Mouse (Mus musculus): ENCODE data around the gene Zkscan16. TPM values are rescaled to one million over a fixed set of nuclear protein-coding genes. Genes with fewer than 3 reads are reported as not detected.

Gene Zkscan16
- polyA plus RNA-seq, 1 experiment from 2014 or later, result 0.34 TPM

- Histone ChIP-seq H3K4me1 (peaks cover 10% of the 10 kb centered on the region), H3K9ac (no peak overlapping the region), H3K27ac (no peak overlapping the region), H3K36me3 (ENCODE audit: poor library complexity, severe bottlenecking) (no peaks in the 10 kb centered on the region), H3K4me2 (no peak overlapping the region), H3K27me3 (no peaks in the 10 kb centered on the region), H3K9me3 (replicated peaks) (no peaks in the 10 kb centered on the region), H3K4me3 (no peak overlapping the region)
- ATAC-seq, result no peak
- 86% methylated on average over 8 of the region's 8 CpGs for WGBS
Measured at GRCm38 (mm10) chr4:58915081-58915826, 28.2 kb upstream of the Zkscan16 start.

DNA sequence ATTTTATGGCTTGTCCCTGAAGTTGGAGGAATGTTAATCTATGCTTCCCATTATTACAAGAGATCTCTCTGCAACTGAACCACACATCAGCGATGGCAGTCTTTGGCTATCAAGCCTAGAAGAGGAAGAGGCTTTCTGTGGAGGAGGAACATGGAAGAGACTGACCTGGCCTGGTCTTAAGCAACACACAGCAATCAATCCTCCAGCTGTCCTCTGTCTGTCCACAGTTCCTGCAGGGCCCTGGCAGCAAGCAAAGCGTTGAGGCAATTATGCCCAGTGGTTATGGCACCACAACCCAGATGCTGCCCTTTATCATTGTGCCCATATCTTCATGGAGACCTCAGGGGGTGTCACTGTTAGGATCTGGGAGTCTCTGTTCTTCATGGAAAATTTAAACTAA is 19.5 kb upstream of the Zkscan16 start:
- no peak overlapping the region for H3K4me3 ChIP-seq
- ATAC-seq, result no peak
- no peaks in the 10 kb centered on the region for H3K27me3 ChIP-seq
- H3K9ac ChIP-seq, result no peak overlapping the region
- H3K4me2 ChIP-seq, result no peak overlapping the region
- WGBS, result 83% methylated on average over 2 of the region's 2 CpGs
- H3K36me3 ChIP-seq (ENCODE audit: poor library complexity, severe bottlenecking), result no peaks in the 10 kb centered on the region
- H3K27ac ChIP-seq, result no peak overlapping the region
- H3K9me3 ChIP-seq (replicated peaks), result peaks cover 12% of the 10 kb centered on the region
- no peaks in the 10 kb centered on the region for H3K4me1 ChIP-seq

DNA sequence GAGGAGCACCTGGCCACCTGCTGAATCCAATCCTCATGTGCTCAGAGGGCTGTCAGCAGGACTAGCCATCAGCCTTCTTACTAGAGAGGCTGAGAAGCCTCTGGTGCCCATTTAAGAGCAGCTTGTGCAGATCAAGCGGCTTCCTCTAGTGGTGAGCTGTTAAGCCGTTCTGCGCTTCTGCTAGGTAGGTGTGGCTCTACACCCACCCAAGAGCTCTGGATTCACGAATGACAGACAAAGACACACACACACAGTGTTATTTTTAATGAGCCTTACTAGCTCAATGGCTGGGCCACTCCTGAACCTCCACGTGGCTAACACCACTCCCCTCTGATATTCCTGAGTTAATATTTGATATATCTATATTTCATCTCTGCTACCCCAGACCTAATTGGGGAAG is 17.8 kb upstream of the Zkscan16 start:
- H3K27me3 ChIP-seq, result no peaks in the 10 kb centered on the region
- no peaks in the 10 kb centered on the region for H3K4me1 ChIP-seq
- no peak overlapping the region for H3K4me3 ChIP-seq
- no peak for ATAC-seq
- H3K36me3 ChIP-seq (ENCODE audit: poor library complexity, severe bottlenecking), result no peaks in the 10 kb centered on the region
- WGBS, result 47% methylated on average over 5 of the region's 5 CpGs
- no peak overlapping the region for H3K27ac ChIP-seq
- peaks cover 12% of the 10 kb centered on the region for H3K9me3 ChIP-seq (replicated peaks)
- H3K9ac ChIP-seq, result no peak overlapping the region
- no peak overlapping the region for H3K4me2 ChIP-seq

DNA sequence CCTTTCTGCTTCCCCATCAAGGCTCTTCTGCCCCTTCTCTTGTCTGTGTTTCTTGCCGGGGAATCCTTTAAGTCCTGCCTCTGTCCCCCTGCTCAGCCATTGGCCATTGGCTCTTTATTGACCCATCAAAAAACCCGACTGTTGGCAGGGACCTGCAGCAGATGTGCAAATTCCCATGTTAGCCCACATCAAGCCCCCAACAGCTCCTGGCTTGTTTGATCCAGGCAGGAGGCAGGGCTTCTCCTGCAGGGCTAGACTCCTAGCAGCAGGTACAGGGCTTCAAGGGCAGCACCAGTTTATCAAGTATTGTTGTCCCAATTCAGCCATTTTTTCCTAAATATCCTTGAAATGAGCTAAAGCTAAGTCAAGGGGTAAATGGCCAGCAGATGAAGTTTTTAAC is 17.3 kb upstream of the Zkscan16 start:
- ATAC-seq, result no peak
- Histone ChIP-seq H3K9me3 (replicated peaks) (peaks cover 12% of the 10 kb centered on the region), H3K27me3 (no peaks in the 10 kb centered on the region), H3K27ac (no peak overlapping the region), H3K4me1 (no peaks in the 10 kb centered on the region), H3K36me3 (ENCODE audit: poor library complexity, severe bottlenecking) (no peaks in the 10 kb centered on the region), H3K4me2 (no peak overlapping the region), H3K9ac (no peak overlapping the region), H3K4me3 (no peak overlapping the region)
- 39% methylated on average over 2 of the region's 2 CpGs for WGBS

GRCm38 (mm10) chr4:58927661-58928060 is 15.8 kb upstream of the Zkscan16 start:
- Histone ChIP-seq H3K27me3 (no peaks in the 10 kb centered on the region), H3K9me3 (replicated peaks) (peaks cover 12% of the 10 kb centered on the region), H3K4me1 (no peaks in the 10 kb centered on the region), H3K9ac (no peak overlapping the region), H3K36me3 (ENCODE audit: poor library complexity, severe bottlenecking) (no peaks in the 10 kb centered on the region), H3K4me2 (no peak overlapping the region), H3K27ac (no peak overlapping the region), H3K4me3 (no peak overlapping the region)
- 70% methylated on average over 3 of the region's 3 CpGs for WGBS
- no peak for ATAC-seq

GRCm38 (mm10) chr4:58932541-58932940 is 10.9 kb upstream of the Zkscan16 start:
- Histone ChIP-seq H3K36me3 (ENCODE audit: poor library complexity, severe bottlenecking) (no peaks in the 10 kb centered on the region), H3K27ac (no peak overlapping the region), H3K4me1 (no peaks in the 10 kb centered on the region), H3K27me3 (no peaks in the 10 kb centered on the region), H3K4me2 (no peak overlapping the region), H3K9me3 (replicated peaks) (no peaks in the 10 kb centered on the region), H3K9ac (no peak overlapping the region), H3K4me3 (no peak overlapping the region)
- ATAC-seq, result no peak
- WGBS, result 94% methylated on average over 6 of the region's 6 CpGs

GRCm38 (mm10) chr4:58934308-58934707 is 9.1 kb upstream of the Zkscan16 start:
- Histone ChIP-seq H3K27me3 (no peaks in the 10 kb centered on the region), H3K9me3 (replicated peaks) (no peaks in the 10 kb centered on the region), H3K4me2 (no peak overlapping the region), H3K4me3 (no peak overlapping the region), H3K9ac (no peak overlapping the region), H3K4me1 (no peaks in the 10 kb centered on the region), H3K27ac (no peak overlapping the region), H3K36me3 (ENCODE audit: poor library complexity, severe bottlenecking) (no peaks in the 10 kb centered on the region)
- peak; percentile 43; the same call in 1 of the 2 replicates for ATAC-seq
- WGBS, result 85% methylated on average over 4 of the region's 4 CpGs

DNA sequence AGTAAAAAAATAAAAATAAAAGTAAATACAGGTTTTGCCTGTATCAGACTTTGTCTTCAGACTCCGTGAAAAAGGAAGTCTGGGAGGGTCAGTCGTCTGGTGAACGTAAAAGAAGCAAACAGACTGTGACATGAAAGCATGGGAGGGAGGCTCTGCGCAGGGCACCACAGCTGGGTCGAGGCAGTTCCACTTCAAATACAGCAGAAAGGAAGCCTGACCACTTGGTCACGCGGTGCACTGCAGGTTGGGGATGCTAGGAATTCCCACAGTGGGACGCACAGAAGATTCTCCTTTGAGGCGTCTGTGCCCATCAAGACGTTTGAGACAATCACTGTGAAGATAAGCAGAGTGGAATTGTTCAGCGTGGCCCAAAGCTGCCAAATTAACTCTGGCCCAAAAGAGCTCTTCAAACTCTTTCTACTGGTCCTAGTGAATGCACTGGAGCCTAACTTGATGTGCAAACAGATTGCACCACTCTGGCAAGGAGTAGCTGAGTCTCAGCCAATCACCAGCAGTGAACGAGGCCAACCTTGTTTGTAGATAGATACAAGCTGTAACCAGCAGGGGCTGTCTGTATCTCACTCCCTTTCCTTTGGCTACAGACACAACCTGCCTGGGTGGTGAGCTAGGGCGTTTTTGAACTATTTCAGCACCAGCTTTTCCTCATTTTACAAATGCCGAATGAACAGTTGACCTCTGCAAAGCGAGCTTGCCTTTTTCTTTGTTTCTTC is 8.5 kb upstream of the Zkscan16 start:
- no peaks in the 10 kb centered on the region for H3K36me3 ChIP-seq (ENCODE audit: poor library complexity, severe bottlenecking)
- no peak overlapping the region for H3K4me2 ChIP-seq
- ATAC-seq, result peak; percentile 95
- WGBS, result 47% methylated on average over 15 of the region's 15 CpGs
- H3K4me3 ChIP-seq, result no peak overlapping the region
- no peaks in the 10 kb centered on the region for H3K27me3 ChIP-seq
- H3K9me3 ChIP-seq (replicated peaks), result no peaks in the 10 kb centered on the region
- no peak overlapping the region for H3K9ac ChIP-seq
- H3K4me1 ChIP-seq, result no peaks in the 10 kb centered on the region
- no peak overlapping the region for H3K27ac ChIP-seq

GRCm38 (mm10) chr4:58935846-58936245 is 7.6 kb upstream of the Zkscan16 start:
- H3K4me3 ChIP-seq, result no peak overlapping the region
- no peaks in the 10 kb centered on the region for H3K9me3 ChIP-seq (replicated peaks)
- no peaks in the 10 kb centered on the region for H3K4me1 ChIP-seq
- no peaks in the 10 kb centered on the region for H3K27me3 ChIP-seq
- 51% methylated on average over 3 of the region's 3 CpGs for WGBS
- no peak for ATAC-seq
- no peaks in the 10 kb centered on the region for H3K36me3 ChIP-seq (ENCODE audit: poor library complexity, severe bottlenecking)
- H3K27ac ChIP-seq, result no peak overlapping the region
- H3K9ac ChIP-seq, result no peak overlapping the region
- H3K4me2 ChIP-seq, result no peak overlapping the region

GRCm38 (mm10) chr4:58941638-58942037 is 1.8 kb upstream of the Zkscan16 start:
- no peak overlapping the region for H3K9ac ChIP-seq
- no peak for ATAC-seq
- no peak overlapping the region for H3K4me3 ChIP-seq
- H3K9me3 ChIP-seq (replicated peaks), result no peaks in the 10 kb centered on the region
- peaks cover 13% of the 10 kb centered on the region for H3K4me1 ChIP-seq
- no peak overlapping the region for H3K27ac ChIP-seq
- H3K27me3 ChIP-seq, result 0 out of 2 replicates have a peak, but pooled peaks cover 4% of the 10 kb centered on the region
- H3K4me2 ChIP-seq, result no peak overlapping the region
- no peaks in the 10 kb centered on the region for H3K36me3 ChIP-seq (ENCODE audit: poor library complexity, severe bottlenecking)

- Histone ChIP-seq H3K36me3 (ENCODE audit: poor library complexity, severe bottlenecking) (no peaks in the 10 kb centered on the region), H3K4me3 (peak overlapping the region; percentile 77), H3K27me3 (0 out of 2 replicates have a peak, but pooled peaks cover 4% of the 10 kb centered on the region), H3K9me3 (replicated peaks) (no peaks in the 10 kb centered on the region), H3K27ac (no peak overlapping the region), H3K4me2 (peak overlapping the region; percentile 82), H3K4me1 (peaks cover 13% of the 10 kb centered on the region), H3K9ac (peak overlapping the region; percentile 80)
- WGBS, result 80% methylated on average over 4 of the region's 4 CpGs
- no peak; the same call in 1 of the 2 replicates for ATAC-seq
Measured at GRCm38 (mm10) chr4:58942942-58943341, 486 bp upstream of the Zkscan16 start.

DNA sequence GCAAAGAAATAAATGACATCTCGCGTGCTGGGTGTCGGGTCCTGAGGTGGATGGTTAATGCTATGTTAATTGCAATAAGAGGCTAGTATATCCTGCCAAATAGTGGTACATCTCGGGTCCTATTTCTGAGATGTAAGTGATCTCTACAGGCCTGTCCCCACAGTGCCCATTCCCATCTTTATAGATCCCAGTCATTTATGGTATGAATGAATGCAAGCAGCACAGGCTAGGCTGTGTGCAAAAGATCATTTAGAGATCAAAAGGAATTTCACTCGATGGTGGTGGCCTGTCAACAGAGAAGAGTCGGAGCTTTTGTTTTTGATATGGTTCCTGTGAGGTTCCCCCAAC is 752 bp downstream of the Zkscan16 start:
- Histone ChIP-seq H3K27me3 (0 out of 2 replicates have a peak, but pooled peaks cover 4% of the 10 kb centered on the region), H3K9me3 (replicated peaks) (no peaks in the 10 kb centered on the region), H3K27ac (no peak overlapping the region), H3K9ac (peak overlapping the region; percentile 80; the same call in 1 of the 2 replicates), H3K4me2 (peak overlapping the region; percentile 82), H3K4me1 (peaks cover 13% of the 10 kb centered on the region), H3K36me3 (ENCODE audit: poor library complexity, severe bottlenecking) (no peaks in the 10 kb centered on the region), H3K4me3 (peak overlapping the region; percentile 77)
- ATAC-seq, result peak; percentile 34
- 16% methylated on average over 6 of the region's 6 CpGs for WGBS

Data from forebrain, embryonic 13.5 days (tissue).